Mouse (Mus musculus) neural tube, embryonic 11.5 days (tissue): Measurements from ENCODE around the gene Mfrp. TPM values are rescaled to one million over a fixed set of nuclear protein-coding genes. Genes with fewer than 3 reads are reported as not detected.
A peak's percentile ranks its signal among the peaks of the same experiment; 100 is the strongest.

Experiments used
- ATAC-seq: fragments of 200-750 bp; cut with Nextera tagmentation; 2 replicates; pipeline ENCODE4 v1.8.0; 2017; ENCODE audit warnings: moderate number of reproducible peaks, mild to moderate bottlenecking, moderate TSS enrichment, moderate library complexity; ENCODE audit not compliant: insufficient read depth, low FRiP score, low TSS enrichment
- DNase-seq: peaks from one replicate; pipeline ENCODE4 v3.0.0-alpha.2; 2015; ENCODE audit warnings: low spot score
- H3K27ac ChIP-seq: fragments of 300-500 bp; sonication (generic); 2 replicates; pipeline ENCODE4 v1.5.1; 2014; ENCODE audit warnings: low read depth, mild to moderate bottlenecking, low read length
- H3K27me3 ChIP-seq: fragments of 300-500 bp; sonication (generic); 2 replicates; pipeline ENCODE4 v1.6.1; 2014; ENCODE audit warnings: mild to moderate bottlenecking, low read length, mixed read lengths; ENCODE audit not compliant: control insufficient read depth, insufficient read depth
- H3K36me3 ChIP-seq: fragments of 300-500 bp; sonication (generic); 2 replicates; pipeline ENCODE4 v1.6.1; 2014; ENCODE audit warnings: mild to moderate bottlenecking, low read length, moderate library complexity, mixed read lengths; ENCODE audit not compliant: control insufficient read depth, insufficient read depth
- H3K4me1 ChIP-seq: fragments of 300-500 bp; sonication (generic); 2 replicates; pipeline ENCODE4 v1.6.1; 2014; ENCODE audit warnings: low read length, mixed read lengths; ENCODE audit not compliant: control insufficient read depth, insufficient read depth
- H3K4me2 ChIP-seq: fragments of 300-500 bp; sonication (generic); 2 replicates; pipeline ENCODE4 v1.6.1; 2014; ENCODE audit warnings: low read depth, mild to moderate bottlenecking, moderate library complexity
- H3K4me3 ChIP-seq: fragments of 300-500 bp; sonication (generic); 2 replicates; pipeline ENCODE4 v1.5.1; 2014; ENCODE audit warnings: low read depth, low read length
- H3K9ac ChIP-seq: fragments of 300-500 bp; sonication (generic); 2 replicates; pipeline ENCODE4 v1.6.1; 2014; ENCODE audit warnings: mild to moderate bottlenecking, low read length
- H3K9me3 ChIP-seq: fragments of 300-500 bp; sonication (generic); 2 replicates; pipeline ENCODE4 v1.6.1; 2016; ENCODE audit warnings: low read length; ENCODE audit not compliant: control insufficient read depth
- WGBS: fragments of 180-500 bp; shearing (Covaris S2); extraction: QIAGEN DNeasy Blood & Tissue Kit; methylation state at CpG from one replicate; pipeline ENCODE4 v1.1.7; 2014; 5-methylcytosine and 5-hydroxymethylcytosine counted together
- polyA plus RNA-seq: library from polyadenylated mRNA; unstranded; fragments of >200 nt; fragmentation: Nextera tagmentation; extraction: Ambion mirVana; gene quantifications from 2 replicates; pipeline ENCODE4 v1.2.1, GENCODE M21; 2014

Mfrp gene
- polyA plus RNA-seq, 1 experiment from 2014 or later = 0.21 TPM

DNA sequence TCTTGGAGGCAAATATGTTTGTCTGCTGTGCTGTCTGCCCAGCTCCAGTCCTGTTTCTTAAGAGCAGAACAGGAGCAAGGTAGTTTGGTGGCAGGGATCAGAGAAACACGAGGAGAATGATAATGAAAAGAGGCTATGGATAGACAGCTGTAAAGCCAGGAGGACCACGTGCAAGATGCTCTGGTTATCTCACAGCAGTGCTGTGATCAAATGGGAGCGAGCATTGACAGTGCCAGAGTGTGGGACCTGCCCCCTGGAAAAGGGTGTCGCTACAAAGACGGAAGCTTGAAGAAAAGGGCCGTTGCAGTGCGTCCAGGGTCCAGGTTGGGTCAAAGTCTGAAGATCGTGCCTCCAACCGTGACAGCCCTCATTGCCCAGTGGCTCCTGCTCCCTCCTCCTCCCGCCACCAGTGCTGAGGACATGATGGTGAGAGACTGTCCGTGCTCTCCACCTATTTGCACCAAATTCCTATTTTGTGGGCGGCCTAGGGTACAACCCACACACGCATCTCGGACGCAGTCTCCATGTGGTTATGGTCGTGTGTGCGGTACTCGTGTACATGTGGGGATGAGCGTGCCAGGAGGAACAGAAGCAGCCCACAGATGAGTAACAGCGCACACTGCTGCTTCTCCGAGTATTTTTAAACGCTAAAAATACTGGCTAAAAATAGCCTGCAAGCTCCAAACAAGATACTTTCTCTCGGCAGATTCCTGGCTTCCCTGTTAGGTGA lies 18.0 kb upstream of the Mfrp start:
- peak overlapping the region; percentile 99 for H3K4me2 ChIP-seq
- no peaks in the 10 kb centered on the region for H3K9me3 ChIP-seq
- peaks cover 14% of the 10 kb centered on the region for H3K4me1 ChIP-seq
- no peaks in the 10 kb centered on the region for H3K36me3 ChIP-seq
- WGBS = 6% methylated on average over 23 of the region's 23 CpGs
- H3K9ac ChIP-seq = no peak overlapping the region
- no peak for DNase-seq
- peaks cover 13% of the 10 kb centered on the region for H3K27me3 ChIP-seq
- H3K4me3 ChIP-seq = 0 out of 2 replicates have a peak overlapping the region, but pooled peaks have one; percentile 2
- ATAC-seq = no peak
- no peak overlapping the region for H3K27ac ChIP-seq

DNA sequence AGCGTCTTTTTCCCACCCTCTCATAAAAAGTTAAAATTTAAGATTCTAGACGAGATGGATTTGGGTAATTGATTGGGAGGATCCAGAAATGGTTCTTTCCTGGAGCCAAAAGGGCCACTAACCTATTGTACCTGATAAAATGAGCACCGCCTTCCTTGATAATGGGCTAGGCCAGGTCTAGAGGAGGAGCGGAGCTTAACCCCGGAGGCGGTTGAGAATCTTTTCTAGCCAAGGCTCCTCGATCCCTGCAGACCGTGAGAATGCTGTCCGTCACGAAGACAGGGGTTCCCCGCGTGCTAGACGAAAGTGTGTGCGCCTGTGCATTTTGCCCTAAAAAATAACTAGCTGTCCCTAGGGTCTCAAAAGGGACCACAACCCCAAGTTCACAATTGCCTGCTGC lies 17.3 kb upstream of the Mfrp start:
- ATAC-seq = peak; percentile 45
- H3K27ac ChIP-seq = no peak overlapping the region
- peaks cover 13% of the 10 kb centered on the region for H3K27me3 ChIP-seq
- peaks cover 14% of the 10 kb centered on the region for H3K4me1 ChIP-seq
- peak overlapping the region; percentile 99 for H3K4me2 ChIP-seq
- no peak for DNase-seq
- 1% methylated on average over 14 of the region's 14 CpGs for WGBS
- H3K9ac ChIP-seq = no peak overlapping the region
- H3K4me3 ChIP-seq = peak overlapping the region; percentile 58
- no peaks in the 10 kb centered on the region for H3K36me3 ChIP-seq
- no peaks in the 10 kb centered on the region for H3K9me3 ChIP-seq

DNA sequence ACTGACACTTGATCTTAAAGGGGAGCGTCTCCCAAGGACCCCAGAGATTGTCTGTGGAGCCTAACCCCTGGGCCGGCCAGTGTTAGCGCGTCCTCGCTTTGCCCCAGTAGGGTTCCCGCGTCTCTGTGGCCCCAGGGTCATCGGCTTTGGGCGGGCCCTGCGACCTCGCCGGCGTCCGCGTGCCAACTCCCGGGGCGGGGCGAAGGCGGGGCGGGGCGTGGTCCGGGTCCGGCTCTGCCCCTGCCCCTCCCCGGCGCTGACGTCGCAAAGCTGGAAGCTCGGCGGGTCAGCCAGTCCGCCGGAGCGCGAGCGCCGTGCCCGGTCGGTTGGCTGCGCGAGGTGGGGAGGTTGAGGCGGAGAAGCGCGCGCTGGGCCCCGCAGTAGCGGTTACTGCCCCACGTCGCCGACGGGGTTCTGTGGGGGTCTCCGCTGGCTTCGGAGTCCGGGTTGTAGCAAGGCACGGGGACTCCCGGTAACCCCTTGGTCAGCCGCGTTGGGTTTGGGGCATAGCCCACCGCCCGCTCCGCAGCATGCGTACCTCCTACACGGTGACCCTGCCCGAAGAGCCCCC lies 16.8 kb upstream of the Mfrp start:
- peak overlapping the region; percentile 99 for H3K4me2 ChIP-seq
- peak; percentile 87 for DNase-seq
- ATAC-seq = peak; percentile 76
- peaks cover 13% of the 10 kb centered on the region for H3K27me3 ChIP-seq
- no peaks in the 10 kb centered on the region for H3K36me3 ChIP-seq
- peak overlapping the region; percentile 58 for H3K4me3 ChIP-seq
- H3K9me3 ChIP-seq = no peaks in the 10 kb centered on the region
- H3K9ac ChIP-seq = peak overlapping the region; percentile 71
- under 1% methylated on average over 61 of the region's 62 CpGs for WGBS
- H3K4me1 ChIP-seq = peaks cover 14% of the 10 kb centered on the region
- H3K27ac ChIP-seq = no peak overlapping the region

DNA sequence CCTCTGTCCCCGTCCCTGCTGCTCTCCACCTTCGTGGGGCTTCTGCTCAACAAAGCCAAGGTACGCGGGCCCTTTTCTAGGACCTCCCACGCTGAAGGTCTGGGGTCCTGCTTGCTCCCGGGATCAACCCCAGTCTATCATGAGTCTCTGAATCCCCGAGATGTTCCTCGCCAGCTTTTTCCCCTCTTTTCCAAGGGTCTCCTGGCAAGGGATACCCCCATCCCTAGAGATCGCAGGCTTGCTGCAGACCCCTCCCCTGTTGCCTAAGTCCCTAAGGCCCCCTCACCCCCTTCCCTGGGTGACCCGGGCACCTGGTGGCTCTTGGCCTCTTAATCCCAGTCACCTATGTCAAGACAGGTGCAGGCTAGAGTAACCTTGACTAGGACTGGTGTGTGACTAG lies 16.3 kb upstream of the Mfrp start:
- Histone ChIP-seq H3K4me2 (peak overlapping the region; percentile 99), H3K9ac (peak overlapping the region; percentile 71), H3K27ac (no peak overlapping the region), H3K36me3 (no peaks in the 10 kb centered on the region), H3K27me3 (peaks cover 13% of the 10 kb centered on the region), H3K4me3 (peak overlapping the region; percentile 58), H3K4me1 (peaks cover 14% of the 10 kb centered on the region), H3K9me3 (no peaks in the 10 kb centered on the region)
- DNase-seq = no peak
- ATAC-seq = no peak
- 4% methylated on average over 10 of the region's 10 CpGs for WGBS

DNA sequence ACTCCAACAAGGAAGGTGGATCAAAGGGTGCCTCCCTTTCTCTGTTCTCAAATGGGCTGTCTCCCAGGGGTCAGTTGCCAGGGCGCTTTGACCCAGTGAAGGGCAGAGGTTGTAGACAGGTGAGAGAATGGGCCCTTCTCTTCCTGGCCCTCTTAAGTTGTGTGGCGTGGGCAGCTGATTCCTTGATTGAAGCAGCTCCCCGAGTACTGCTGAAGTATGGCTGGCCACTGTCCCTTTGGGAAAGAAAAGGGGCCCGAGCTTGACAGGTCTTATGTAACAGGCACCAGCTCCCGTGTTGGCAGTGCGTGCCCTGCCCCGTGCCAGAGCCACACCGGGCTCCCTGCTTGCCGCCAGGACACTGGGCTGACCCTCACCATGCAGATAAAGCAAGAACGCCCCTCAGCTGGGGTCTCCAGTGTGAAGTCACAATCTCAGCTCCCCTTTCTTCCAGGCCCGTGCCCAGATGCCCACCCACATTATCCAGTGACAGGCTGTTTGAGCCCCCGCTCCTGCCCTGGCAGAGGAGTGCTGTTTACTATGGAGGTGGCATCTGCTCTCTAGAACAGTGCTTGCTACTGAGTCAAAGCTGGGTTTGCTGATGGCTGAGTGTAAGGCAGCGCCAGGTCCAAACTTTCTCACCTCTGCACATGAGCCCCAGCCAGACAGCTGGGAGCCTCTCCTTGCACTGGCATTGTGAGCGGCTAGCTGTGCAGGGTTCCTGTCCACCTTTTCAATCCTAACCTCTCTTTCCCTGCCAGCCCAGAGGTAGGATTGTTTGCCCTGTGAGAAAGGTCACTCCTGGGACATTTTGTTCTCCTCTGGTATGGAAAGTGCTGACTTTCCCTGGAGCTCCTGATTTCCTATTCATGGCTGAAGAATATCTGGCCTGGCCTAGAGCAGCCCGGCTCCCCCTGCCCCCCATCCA lies 15.5 kb upstream of the Mfrp start:
- no peak for DNase-seq
- H3K9ac ChIP-seq = no peak overlapping the region
- no peak overlapping the region; the same call in 1 of the 2 replicates for H3K4me2 ChIP-seq
- WGBS = 66% methylated on average over 15 of the region's 15 CpGs
- no peak overlapping the region for H3K27ac ChIP-seq
- H3K27me3 ChIP-seq = peaks cover 13% of the 10 kb centered on the region
- H3K9me3 ChIP-seq = no peaks in the 10 kb centered on the region
- H3K4me1 ChIP-seq = peaks cover 14% of the 10 kb centered on the region
- H3K4me3 ChIP-seq = no peak overlapping the region; the same call in 1 of the 2 replicates
- H3K36me3 ChIP-seq = no peaks in the 10 kb centered on the region; the same call in 1 of the 2 replicates
- no peak for ATAC-seq

DNA sequence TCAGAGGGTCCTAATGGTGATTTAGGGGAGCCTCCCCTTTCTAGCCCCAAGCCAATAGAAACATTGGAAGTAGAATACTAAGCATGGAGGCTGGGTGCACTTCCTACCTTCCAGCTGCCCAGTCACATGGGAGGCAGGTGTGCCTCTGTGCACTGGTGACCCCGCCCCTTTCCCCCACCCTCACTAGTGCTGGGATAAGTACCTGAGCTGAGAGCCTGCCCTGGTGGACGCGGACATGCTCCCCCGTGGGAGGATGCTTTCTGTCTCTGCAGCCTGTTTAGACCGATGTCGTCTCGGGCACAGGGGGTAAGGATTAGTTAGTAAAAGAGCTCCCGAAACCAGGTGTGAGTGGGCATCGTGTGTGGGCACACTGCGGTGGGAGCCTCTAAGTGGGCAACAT lies 14.6 kb upstream of the Mfrp start:
- H3K27ac ChIP-seq = no peak overlapping the region
- H3K36me3 ChIP-seq = no peaks in the 10 kb centered on the region; the same call in 1 of the 2 replicates
- H3K4me2 ChIP-seq = no peak overlapping the region
- H3K4me3 ChIP-seq = no peak overlapping the region
- no peaks in the 10 kb centered on the region for H3K9me3 ChIP-seq
- DNase-seq (no peak), ATAC-seq (no peak)
- peaks cover 14% of the 10 kb centered on the region for H3K4me1 ChIP-seq
- 48% methylated on average over 10 of the region's 10 CpGs for WGBS
- H3K9ac ChIP-seq = no peak overlapping the region
- H3K27me3 ChIP-seq = peaks cover 13% of the 10 kb centered on the region

DNA sequence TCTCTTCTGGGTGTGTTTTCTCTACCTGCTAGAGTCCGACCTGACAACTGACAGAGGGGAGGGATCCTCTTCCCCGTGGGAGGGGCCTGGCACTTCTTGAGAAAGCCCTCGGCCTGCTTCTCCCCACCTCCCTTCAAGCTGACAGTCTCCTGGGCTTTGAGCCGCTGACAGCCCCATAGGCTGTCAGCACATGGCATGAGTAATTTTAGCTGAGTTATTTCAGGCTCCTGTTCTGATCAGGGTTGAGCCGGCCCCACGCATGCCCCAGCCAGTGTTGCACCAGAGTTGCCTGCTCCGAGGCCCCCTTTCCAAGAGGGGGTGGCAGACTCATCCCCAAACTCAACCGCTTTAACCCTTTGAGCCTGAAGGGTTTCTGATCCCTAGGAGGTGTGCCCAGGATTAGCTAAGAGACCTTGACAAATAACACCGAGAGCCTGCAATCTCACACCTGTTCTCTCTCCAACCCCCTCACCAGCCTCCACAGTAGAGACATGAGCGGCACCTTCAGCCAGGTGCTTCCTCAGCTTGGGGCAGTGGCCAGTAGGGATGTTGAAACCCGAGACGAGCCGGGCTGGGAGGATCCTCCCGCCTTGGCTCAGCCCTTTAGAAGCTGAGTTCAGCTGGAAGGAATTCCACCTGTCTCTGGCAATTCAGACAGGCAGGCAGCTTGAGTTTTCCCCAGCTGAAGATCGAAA lies 13.6 kb upstream of the Mfrp start:
- H3K27me3 ChIP-seq = peaks cover 13% of the 10 kb centered on the region
- H3K9me3 ChIP-seq = no peaks in the 10 kb centered on the region
- H3K9ac ChIP-seq = no peak overlapping the region
- no peak overlapping the region for H3K27ac ChIP-seq
- no peaks in the 10 kb centered on the region; the same call in 1 of the 2 replicates for H3K36me3 ChIP-seq
- WGBS = 12% methylated on average over 15 of the region's 15 CpGs
- ATAC-seq = no peak
- no peak overlapping the region for H3K4me3 ChIP-seq
- DNase-seq = no peak
- no peak overlapping the region for H3K4me2 ChIP-seq
- peaks cover 14% of the 10 kb centered on the region for H3K4me1 ChIP-seq

DNA sequence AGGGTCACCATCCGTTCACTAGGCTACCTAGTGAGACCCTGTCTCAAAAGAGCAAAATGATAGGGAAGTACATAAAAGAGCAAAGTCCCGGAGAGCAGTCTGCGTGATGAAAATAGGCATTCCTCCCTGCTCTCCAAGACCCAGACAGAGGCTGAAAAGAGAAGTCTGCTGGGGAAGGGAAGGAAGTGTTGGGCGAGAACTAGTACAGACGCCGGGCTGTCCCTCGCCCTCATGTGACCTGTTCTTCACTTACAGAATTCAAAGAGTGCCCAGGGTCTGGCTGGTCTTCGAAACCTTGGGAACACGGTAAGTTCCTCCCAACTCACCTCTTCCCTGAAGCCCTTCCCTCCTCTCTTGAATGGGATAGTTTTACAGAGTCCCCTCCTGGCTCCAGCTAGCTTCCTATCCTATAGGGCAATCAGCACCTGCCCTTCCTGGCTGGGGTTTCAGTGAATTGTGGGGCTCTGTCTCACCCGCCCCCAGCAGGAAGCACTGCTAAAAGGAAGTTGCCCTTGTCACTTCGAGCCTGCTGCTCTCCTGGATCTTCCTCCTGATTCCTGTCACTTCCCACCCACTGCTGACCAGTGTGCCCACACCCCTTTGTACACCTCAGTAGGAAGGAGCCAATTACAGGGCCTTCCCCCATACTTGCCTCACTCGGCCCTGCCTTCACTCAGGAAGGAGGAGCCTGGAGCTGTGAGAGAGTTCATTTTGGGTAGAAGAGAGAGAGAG lies 12.5 kb upstream of the Mfrp start:
- no peak overlapping the region for H3K27ac ChIP-seq
- no peak overlapping the region for H3K9ac ChIP-seq
- H3K4me2 ChIP-seq = no peak overlapping the region
- H3K4me3 ChIP-seq = no peak overlapping the region
- H3K9me3 ChIP-seq = no peaks in the 10 kb centered on the region
- H3K27me3 ChIP-seq = peaks cover 8% of the 10 kb centered on the region
- ATAC-seq (no peak), DNase-seq (no peak)
- no peaks in the 10 kb centered on the region; the same call in 1 of the 2 replicates for H3K36me3 ChIP-seq
- H3K4me1 ChIP-seq = peaks cover 10% of the 10 kb centered on the region
- WGBS = 55% methylated on average over 12 of the region's 12 CpGs
